9 mouse cellular contexts compared by ENCODE assay signal in the genomic region with DNA sequence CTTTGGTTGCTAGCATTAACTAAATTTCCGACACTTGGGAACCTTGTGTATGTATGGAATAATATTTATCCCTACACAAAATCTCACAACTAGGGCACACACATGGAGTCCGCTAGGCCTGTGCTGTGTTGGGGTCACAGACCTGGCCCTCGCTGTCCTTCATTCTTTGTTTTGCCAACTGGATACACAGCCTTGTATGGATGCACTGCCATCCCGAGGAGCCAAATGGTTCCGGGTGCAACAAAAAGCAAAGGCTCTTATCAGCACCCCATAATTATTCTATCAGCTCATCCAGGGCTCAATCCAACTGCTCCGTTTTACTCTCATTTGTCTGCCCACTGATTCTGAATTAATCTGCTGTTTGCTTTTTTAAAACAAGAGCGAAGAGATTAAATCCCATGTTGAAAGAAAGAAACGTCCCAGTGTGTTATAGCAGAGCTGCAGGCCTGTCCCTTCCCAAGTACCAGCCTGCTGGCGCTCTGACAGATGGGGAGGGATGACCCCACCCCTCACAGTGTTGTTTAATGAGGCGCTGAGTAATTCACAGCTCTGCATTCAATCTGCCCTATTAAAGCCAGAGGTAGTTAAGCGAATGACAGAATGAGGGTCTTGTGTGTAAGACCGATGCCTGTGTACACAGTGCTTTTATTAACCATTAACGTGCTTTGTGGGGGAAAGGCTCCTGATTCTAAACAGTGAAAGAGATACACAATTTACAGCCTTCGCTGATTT.
DNase-seq lines count a peak whose midpoint lies in the region; ATAC-seq and TF ChIP-seq lines count a peak whose summit lies in the region.
"Had no signal": no experiment of that assay in that cellular context is flagged by ENCODE, and none has a peak within 500 bp of the region (broad histone marks: within the 10 kb centered on the region; RNA-seq: fewer than 3 reads in every experiment).

No protein-coding gene starts in this region.

- TF ChIP-seq CTCF in olfactory bulb, adult 2 months (IDR thresholded peaks at IDR 0.05; ENCODE audit: insufficient read depth, low read depth, low read length) = no peak

- no peak overlapping the region for H3K9ac ChIP-seq in liver, embryonic 11.5 days (ENCODE audit: low read depth, low read length)
- H3K9ac ChIP-seq in embryonic facial prominence, embryonic 13.5 days = 0 out of 2 replicates have a peak overlapping the region, but pooled peaks have one; percentile 2

- H3K4me3 ChIP-seq in liver, embryonic 11.5 days (ENCODE audit: low read depth, low read length) = no peak overlapping the region
- H3K4me3 ChIP-seq in embryonic facial prominence, embryonic 13.5 days = no peak overlapping the region
- no peak overlapping the region for H3K4me3 ChIP-seq in olfactory bulb, adult 2 months (ENCODE audit: insufficient read depth, low read depth, low read length)

- no peaks in the 10 kb centered on the region for H3K4me1 ChIP-seq in liver, embryonic 11.5 days (replicated peaks; ENCODE audit: control insufficient read depth, insufficient read depth, low read length)
- 0 out of 2 replicates have a peak, but pooled peaks cover 19% of the 10 kb centered on the region for H3K4me1 ChIP-seq in embryonic facial prominence, embryonic 13.5 days
- peaks cover 2% of the 10 kb centered on the region for H3K4me1 ChIP-seq in olfactory bulb, adult 2 months (ENCODE audit: control insufficient read depth, insufficient read depth, low read length)

- no peak for ATAC-seq in liver, embryonic 11.5 days (replicated peaks; ENCODE audit: low FRiP score)
- no peak for ATAC-seq in embryonic facial prominence, embryonic 13.5 days (ENCODE audit: insufficient number of reproducible peaks, insufficient read depth, low FRiP score, low TSS enrichment, low read depth)

- no peaks in the 10 kb centered on the region for H3K27me3 ChIP-seq in liver, embryonic 11.5 days (replicated peaks; ENCODE audit: control insufficient read depth, insufficient read depth, low read length)
- no peaks in the 10 kb centered on the region for H3K27me3 ChIP-seq in embryonic facial prominence, embryonic 13.5 days

- no peak overlapping the region for H3K27ac ChIP-seq in liver, embryonic 11.5 days (ENCODE audit: low read depth, low read length)
- no peak overlapping the region for H3K27ac ChIP-seq in embryonic facial prominence, embryonic 13.5 days
- H3K27ac ChIP-seq in olfactory bulb, adult 2 months (ENCODE audit: insufficient read depth, low read depth, low read length) = peak overlapping the region; percentile 23; the same call in 1 of the 2 replicates
- H3K27ac ChIP-seq: macrophage had no signal

- H3K9me3 ChIP-seq in liver, embryonic 11.5 days (ENCODE audit: control insufficient read depth, low read length) = no peaks in the 10 kb centered on the region
- no peaks in the 10 kb centered on the region for H3K9me3 ChIP-seq in embryonic facial prominence, embryonic 13.5 days

- H3K36me3 ChIP-seq in liver, embryonic 11.5 days (ENCODE audit: control insufficient read depth, insufficient read depth, low read length) = no peaks in the 10 kb centered on the region
- H3K36me3 ChIP-seq in embryonic facial prominence, embryonic 13.5 days = no peaks in the 10 kb centered on the region

- no peak for DNase-seq in liver, embryonic 11.5 days (ENCODE audit: low spot score)
- no peak for DNase-seq in liver
- DNase-seq in layer of hippocampus, adult 9-11 months = peak; percentile 31
- no peak for DNase-seq in adrenal gland, adult (ENCODE audit: inconsistent age in 2 of 2, low spot score in 1 of 2)
- DNase-seq in right cerebral cortex, postnatal 36 days (ENCODE audit: low spot score in 2 of 2) = no peak
- no peak for DNase-seq in frontal cortex, postnatal 14 days (ENCODE audit: low spot score in 2 of 2)

- peak overlapping the region; percentile 29; the same call in 1 of the 2 replicates for H3K4me2 ChIP-seq in liver, embryonic 11.5 days
- H3K4me2 ChIP-seq in embryonic facial prominence, embryonic 13.5 days = no peak overlapping the region

- no peak for TF ChIP-seq POLR2A in olfactory bulb, adult 2 months (IDR thresholded peaks at IDR 0.05; ENCODE audit: insufficient read depth, low read depth, low read length)

- 52% methylated on average over 14 of the region's 14 CpGs for WGBS in liver, embryonic 11.5 days
- 52% methylated on average over 14 of the region's 14 CpGs for WGBS in embryonic facial prominence, embryonic 13.5 days
- WGBS in olfactory bulb, adult 2 months = 21% methylated on average over 14 of the region's 14 CpGs
